7 mouse cellular contexts compared by ENCODE assay signal in the genomic region with DNA sequence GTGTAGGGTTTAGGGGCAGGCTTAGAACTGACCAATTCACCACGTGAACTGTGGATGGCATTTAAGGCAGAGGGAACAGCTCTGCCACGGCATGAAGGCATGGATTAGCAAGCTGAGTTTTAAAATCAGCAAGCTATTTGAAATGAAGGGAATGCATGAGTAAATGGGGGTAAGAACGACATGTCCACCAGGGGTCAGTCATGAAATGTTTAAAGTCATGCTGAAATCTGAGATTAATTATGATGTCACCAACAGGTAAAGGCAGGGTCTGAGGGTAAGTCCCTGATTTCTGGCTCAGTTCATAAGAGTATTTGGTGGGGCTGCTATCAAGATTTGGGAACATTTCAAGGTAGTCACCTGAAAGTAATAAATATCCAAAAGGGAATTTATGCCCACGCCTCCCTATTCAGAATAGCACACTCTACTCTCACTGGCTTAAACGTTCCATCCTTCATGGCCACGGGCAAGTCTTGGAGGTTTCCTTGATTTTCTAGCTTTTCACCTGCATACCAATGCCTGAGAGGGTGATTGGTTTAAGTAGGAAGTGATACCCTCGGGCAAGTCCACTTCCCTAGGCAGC. TPM values are rescaled to one million over a fixed set of nuclear protein-coding genes. Genes with fewer than 3 reads are reported as not detected.
DNase-seq lines count a peak whose midpoint lies in the region; ATAC-seq and TF ChIP-seq lines count a peak whose summit lies in the region.

No protein-coding gene starts in this region.

- 19% methylated on average over 7 of the region's 7 CpGs for WGBS in embryonic facial prominence, embryonic 12.5 days
- WGBS in limb, embryonic 13.5 days: 20% methylated on average over 7 of the region's 7 CpGs
- 17% methylated on average over 7 of the region's 7 CpGs for WGBS in midbrain, embryonic 15.5 days

- peaks cover 26% of the 10 kb centered on the region for H3K27me3 ChIP-seq in E14TG2a.4 (ENCODE audit: insufficient read depth, low read length)
- H3K27me3 ChIP-seq in embryonic facial prominence, embryonic 12.5 days: 0 out of 2 replicates have a peak, but pooled peaks cover 2% of the 10 kb centered on the region
- no peaks in the 10 kb centered on the region for H3K27me3 ChIP-seq in limb, embryonic 13.5 days
- no peaks in the 10 kb centered on the region for H3K27me3 ChIP-seq in midbrain, embryonic 15.5 days (replicated peaks)

- H3K9me3 ChIP-seq in E14TG2a.4 (ENCODE audit: low read length): no peaks in the 10 kb centered on the region
- no peaks in the 10 kb centered on the region for H3K9me3 ChIP-seq in embryonic facial prominence, embryonic 12.5 days
- no peaks in the 10 kb centered on the region for H3K9me3 ChIP-seq in limb, embryonic 13.5 days
- H3K9me3 ChIP-seq in midbrain, embryonic 15.5 days: no peaks in the 10 kb centered on the region

- H3K27ac ChIP-seq in embryonic facial prominence, embryonic 12.5 days: peak overlapping the region; percentile 63; the same call in 1 of the 2 replicates
- H3K27ac ChIP-seq in limb, embryonic 13.5 days: no peak overlapping the region; the same call in 1 of the 2 replicates
- peak overlapping the region; percentile 93 for H3K27ac ChIP-seq in midbrain, embryonic 15.5 days

- peak overlapping the region; percentile 75 for H3K4me3 ChIP-seq in E14TG2a.4 (replicated peaks; ENCODE audit: low read length)
- H3K4me3 ChIP-seq in embryonic facial prominence, embryonic 12.5 days: peak overlapping the region; percentile 38
- H3K4me3 ChIP-seq in limb, embryonic 13.5 days: peak overlapping the region; percentile 50
- peak overlapping the region; percentile 56 for H3K4me3 ChIP-seq in midbrain, embryonic 15.5 days

- no peak for ATAC-seq in embryonic facial prominence, embryonic 12.5 days (ENCODE audit: insufficient number of reproducible peaks, insufficient read depth, low FRiP score, low TSS enrichment)
- ATAC-seq in hematopoietic stem cell, adult 5-6 weeks (replicated peaks in 1 of 2; ENCODE audit: insufficient read depth in 1 of 2, low FRiP score in 2 of 2, low TSS enrichment in 1 of 2, low read depth in 1 of 2, poor library complexity in 2 of 2, severe bottlenecking in 2 of 2): peak; percentile 43 to 66; a peak in 3 of 4 replicates
- ATAC-seq in limb, embryonic 13.5 days (ENCODE audit: low FRiP score, low read depth): peak; percentile 29; the same call in 1 of the 2 replicates
- peak; percentile 5 for ATAC-seq in midbrain, embryonic 15.5 days (replicated peaks)

- H3K4me2 ChIP-seq in embryonic facial prominence, embryonic 12.5 days (replicated peaks): peak overlapping the region; percentile 58
- H3K4me2 ChIP-seq in limb, embryonic 13.5 days (replicated peaks): peak overlapping the region; percentile 82
- H3K4me2 ChIP-seq in midbrain, embryonic 15.5 days: peak overlapping the region; percentile 93

- H3K36me3 ChIP-seq in E14TG2a.4 (ENCODE audit: insufficient read depth, low read length): no peaks in the 10 kb centered on the region
- no peaks in the 10 kb centered on the region for H3K36me3 ChIP-seq in embryonic facial prominence, embryonic 12.5 days
- H3K36me3 ChIP-seq in limb, embryonic 13.5 days: 0 out of 2 replicates have a peak, but pooled peaks cover 1% of the 10 kb centered on the region
- no peaks in the 10 kb centered on the region for H3K36me3 ChIP-seq in midbrain, embryonic 15.5 days (replicated peaks)

- peaks cover 41% of the 10 kb centered on the region for H3K4me1 ChIP-seq in E14TG2a.4 (replicated peaks; ENCODE audit: low read depth, low read length)
- 0 out of 2 replicates have a peak, but pooled peaks cover 3% of the 10 kb centered on the region for H3K4me1 ChIP-seq in embryonic facial prominence, embryonic 12.5 days
- H3K4me1 ChIP-seq in limb, embryonic 13.5 days: peaks cover 11% of the 10 kb centered on the region
- peaks cover 18% of the 10 kb centered on the region for H3K4me1 ChIP-seq in midbrain, embryonic 15.5 days

- peak; percentile 31 for DNase-seq in ZHBTc4 (ENCODE audit: low read depth, low spot score)
- DNase-seq in frontal cortex, postnatal 14 days (ENCODE audit: low spot score in 2 of 2): no peak

- TF ChIP-seq CTCF in E14TG2a.4 (conservative IDR thresholded peaks at IDR 0.05; ENCODE audit: low read length): peak; percentile 16

- peak overlapping the region; percentile 24; the same call in 1 of the 2 replicates for H3K9ac ChIP-seq in embryonic facial prominence, embryonic 12.5 days
- H3K9ac ChIP-seq in limb, embryonic 13.5 days: peak overlapping the region; percentile 68
- peak overlapping the region; percentile 82 for H3K9ac ChIP-seq in midbrain, embryonic 15.5 days

RNA-seq across cellular contexts. Expression of a gene that starts 2.8 kb away (rescaled TPM):
- 0.59 and 1.0 TPM in 2 replicates for polyA plus RNA-seq in embryonic facial prominence, embryonic 12.5 days (2016; fragmentation: Nextera tagmentation; extraction: Ambion mirVana)
- 0.63 TPM in 1 of 2 replicates, not detected in the other for total RNA-seq in hematopoietic stem cell, adult 5-6 weeks (2017)
- polyA plus RNA-seq in limb, embryonic 13.5 days (2015; fragmentation: Nextera tagmentation; extraction: Ambion mirVana): 0.76 and 1.5 TPM in 2 replicates
- polyA plus RNA-seq in midbrain, embryonic 15.5 days (2015; fragmentation: Nextera tagmentation; extraction: Ambion mirVana): 0.67 and 0.96 TPM in 2 replicates

RNA-seq across cellular contexts. Expression of a gene that starts 32.9 kb away (rescaled TPM):
- 472 and 491 TPM in 2 replicates for polyA plus RNA-seq in embryonic facial prominence, embryonic 12.5 days (2016; fragmentation: Nextera tagmentation; extraction: Ambion mirVana)
- 33.6 and 41.1 TPM in 2 replicates for total RNA-seq in hematopoietic stem cell, adult 5-6 weeks (2017)
- 484 and 493 TPM in 2 replicates for polyA plus RNA-seq in limb, embryonic 13.5 days (2015; fragmentation: Nextera tagmentation; extraction: Ambion mirVana)
- polyA plus RNA-seq in midbrain, embryonic 15.5 days (2015; fragmentation: Nextera tagmentation; extraction: Ambion mirVana): 586 and 594 TPM in 2 replicates

RNA-seq across cellular contexts. Expression of a gene that starts 57.2 kb away (rescaled TPM):
- 1.2 and 1.9 TPM in 2 replicates for polyA plus RNA-seq in embryonic facial prominence, embryonic 12.5 days (2016; fragmentation: Nextera tagmentation; extraction: Ambion mirVana)
- total RNA-seq in hematopoietic stem cell, adult 5-6 weeks (2017): not detected in 2 replicates
- polyA plus RNA-seq in limb, embryonic 13.5 days (2015; fragmentation: Nextera tagmentation; extraction: Ambion mirVana): 0.56 and 0.75 TPM in 2 replicates
- polyA plus RNA-seq in midbrain, embryonic 15.5 days (2015; fragmentation: Nextera tagmentation; extraction: Ambion mirVana): 20.5 and 22.5 TPM in 2 replicates

Comparison
In these comparisons a context has a peak if more than half of its experiments do, and no peak if none do; other contexts are left out.
1. H3K9ac ChIP-seq: peak in every context shown above with its lines; median percentile 82 in midbrain, embryonic 15.5 days; 68 in limb, embryonic 13.5 days; 24 in embryonic facial prominence, embryonic 12.5 days.